Mouse (Mus musculus): ENCODE data around the gene Actl6b. TPM values are rescaled to one million over a fixed set of nuclear protein-coding genes. Genes with fewer than 3 reads are reported as not detected.

Actl6b gene
- polyA plus RNA-seq, 1 experiment from 2014 or later, result not detected

DNA sequence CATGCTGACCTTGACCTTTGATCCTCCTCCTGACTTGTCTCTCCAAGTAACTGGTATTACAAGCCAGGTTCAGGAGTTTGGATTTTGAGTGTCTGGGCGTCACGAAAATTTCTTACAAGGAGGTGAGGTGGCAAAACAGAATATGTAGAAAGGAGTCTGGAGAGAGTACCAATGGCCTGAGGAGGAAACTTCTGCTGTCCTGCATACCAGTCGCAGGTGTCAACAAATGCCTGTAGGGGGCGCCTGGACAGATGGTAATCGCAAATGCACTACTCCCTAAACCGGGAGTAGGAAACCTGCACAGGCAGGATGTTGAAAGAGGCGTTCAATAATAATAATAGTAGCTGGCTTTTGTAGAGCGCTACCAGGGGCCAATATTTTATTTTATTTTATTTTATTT, 31.7 kb downstream of the Actl6b start:
- ATAC-seq (no peak), DNase-seq (peak; percentile 69)
- Histone ChIP-seq H3K9me3 (ENCODE audit: low read length) (no peaks in the 10 kb centered on the region), H3K4me3 (ENCODE audit: low read depth, low read length) (no peak overlapping the region), H3K36me3 (replicated peaks; ENCODE audit: insufficient read depth, low read length) (peaks cover 26% of the 10 kb centered on the region), H3K4me1 (ENCODE audit: insufficient read depth) (peaks cover under 1% of the 10 kb centered on the region), H3K4me2 (ENCODE audit: low read depth, low read length) (no peak overlapping the region), H3K9ac (replicated peaks) (no peak overlapping the region), H3K27ac (ENCODE audit: low read depth) (no peak overlapping the region), H3K27me3 (ENCODE audit: insufficient read depth, low read length) (no peaks in the 10 kb centered on the region)
- WGBS (ENCODE audit: insufficient replicate concordance), result 27% methylated on average over 8 of the region's 8 CpGs
- TF ChIP-seq CTCF (IDR thresholded peaks at IDR 0.05; ENCODE audit: low read depth), result peak; percentile 69
- TF ChIP-seq EP300 (IDR thresholded peaks at IDR 0.05; ENCODE audit: low read depth), result no peak

DNA sequence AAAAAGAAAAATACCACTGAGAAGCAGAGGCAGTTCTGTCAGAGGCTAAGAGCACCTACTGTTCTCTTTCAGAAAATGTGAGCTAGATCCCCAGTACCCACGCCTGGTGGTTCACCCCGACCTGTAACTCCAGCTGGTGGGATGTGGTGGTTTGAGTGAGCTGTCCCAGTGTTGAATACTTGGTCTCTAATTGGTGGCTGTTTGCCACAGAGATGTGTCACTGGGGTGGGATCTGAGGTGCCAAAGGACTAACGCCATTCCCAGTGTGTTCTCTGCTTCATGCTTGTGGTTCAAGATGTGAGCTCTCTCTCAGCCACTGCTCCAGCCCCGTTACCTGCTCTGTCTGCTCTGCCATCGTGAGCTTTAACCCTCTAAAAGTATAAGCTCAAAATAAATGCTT, 37.2 kb downstream of the Actl6b start:
- 77% methylated on average over 5 of the region's 5 CpGs for WGBS (ENCODE audit: insufficient replicate concordance)
- no peak for ATAC-seq

DNA sequence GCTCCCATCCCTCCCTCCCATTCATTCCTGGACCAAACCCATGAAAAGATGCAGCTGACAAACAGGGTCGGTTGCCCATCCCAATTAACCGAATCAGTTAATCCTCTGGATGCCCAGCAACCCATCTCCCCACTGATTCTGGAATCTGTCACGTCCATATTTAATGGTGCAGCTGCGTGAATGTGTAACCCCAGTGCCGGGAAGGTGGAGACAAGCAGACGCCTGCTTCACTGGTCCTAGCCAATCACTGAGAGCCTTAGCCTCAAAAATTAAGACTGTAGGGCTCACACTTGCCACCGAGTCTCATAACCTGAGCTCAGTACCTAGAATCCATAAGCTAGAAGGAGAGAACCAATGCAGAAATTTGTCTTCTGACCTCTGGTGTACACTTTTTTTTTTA, 42.6 kb downstream of the Actl6b start:
- H3K4me2 ChIP-seq (ENCODE audit: low read depth, low read length), result no peak overlapping the region
- 85% methylated on average over 7 of the region's 7 CpGs for WGBS (ENCODE audit: insufficient replicate concordance)
- no peaks in the 10 kb centered on the region for H3K27me3 ChIP-seq (ENCODE audit: insufficient read depth, low read length)
- H3K27ac ChIP-seq (ENCODE audit: low read depth), result no peak overlapping the region
- H3K9me3 ChIP-seq (ENCODE audit: low read length), result no peaks in the 10 kb centered on the region
- H3K4me1 ChIP-seq (ENCODE audit: insufficient read depth), result peaks cover 24% of the 10 kb centered on the region
- peaks cover 2% of the 10 kb centered on the region; the same call in 1 of the 2 replicates for H3K36me3 ChIP-seq (replicated peaks; ENCODE audit: insufficient read depth, low read length)
- H3K4me3 ChIP-seq (ENCODE audit: low read depth, low read length), result no peak overlapping the region
- ATAC-seq (no peak), DNase-seq (no peak)
- no peak overlapping the region for H3K9ac ChIP-seq (replicated peaks)
- TF ChIP-seq EP300 (IDR thresholded peaks at IDR 0.05; ENCODE audit: low read depth) (no peak), CTCF (IDR thresholded peaks at IDR 0.05; ENCODE audit: low read depth) (no peak)

More for the DNA sequence above, 37.2 kb downstream of the Actl6b start:
- H3K9me3 ChIP-seq (ENCODE audit: low read length), result no peaks in the 10 kb centered on the region
- no peak for DNase-seq
- 0 out of 2 replicates have a peak, but pooled peaks cover 5% of the 10 kb centered on the region for H3K36me3 ChIP-seq (replicated peaks; ENCODE audit: insufficient read depth, low read length)
- H3K4me3 ChIP-seq (ENCODE audit: low read depth, low read length), result no peak overlapping the region
- no peak overlapping the region for H3K4me2 ChIP-seq (ENCODE audit: low read depth, low read length)
- no peaks in the 10 kb centered on the region for H3K27me3 ChIP-seq (ENCODE audit: insufficient read depth, low read length)
- TF ChIP-seq CTCF (IDR thresholded peaks at IDR 0.05; ENCODE audit: low read depth), result no peak
- no peak for TF ChIP-seq EP300 (IDR thresholded peaks at IDR 0.05; ENCODE audit: low read depth)
- no peaks in the 10 kb centered on the region for H3K4me1 ChIP-seq (ENCODE audit: insufficient read depth)
- no peak overlapping the region for H3K9ac ChIP-seq (replicated peaks)
- no peak overlapping the region for H3K27ac ChIP-seq (ENCODE audit: low read depth)

- ATAC-seq (no peak), DNase-seq (no peak)
- Histone ChIP-seq H3K27ac (ENCODE audit: low read depth) (peak overlapping the region; percentile 70), H3K4me1 (ENCODE audit: insufficient read depth) (peaks cover 24% of the 10 kb centered on the region), H3K27me3 (ENCODE audit: insufficient read depth, low read length) (no peaks in the 10 kb centered on the region), H3K36me3 (replicated peaks; ENCODE audit: insufficient read depth, low read length) (peaks cover 2% of the 10 kb centered on the region; the same call in 1 of the 2 replicates), H3K4me3 (ENCODE audit: low read depth, low read length) (peak overlapping the region; percentile 26; the same call in 1 of the 2 replicates), H3K9ac (replicated peaks) (no peak overlapping the region; the same call in 1 of the 2 replicates), H3K4me2 (ENCODE audit: low read depth, low read length) (peak overlapping the region; percentile 63), H3K9me3 (ENCODE audit: low read length) (no peaks in the 10 kb centered on the region)
- TF ChIP-seq EP300 (IDR thresholded peaks at IDR 0.05; ENCODE audit: low read depth) (no peak), CTCF (IDR thresholded peaks at IDR 0.05; ENCODE audit: low read depth) (no peak)
- 30% methylated on average over 29 of the region's 30 CpGs for WGBS (ENCODE audit: insufficient replicate concordance)
These were observed 43.4 kb downstream of the Actl6b start for GRCm38 (mm10) chr5:137596601-137597261.

DNA sequence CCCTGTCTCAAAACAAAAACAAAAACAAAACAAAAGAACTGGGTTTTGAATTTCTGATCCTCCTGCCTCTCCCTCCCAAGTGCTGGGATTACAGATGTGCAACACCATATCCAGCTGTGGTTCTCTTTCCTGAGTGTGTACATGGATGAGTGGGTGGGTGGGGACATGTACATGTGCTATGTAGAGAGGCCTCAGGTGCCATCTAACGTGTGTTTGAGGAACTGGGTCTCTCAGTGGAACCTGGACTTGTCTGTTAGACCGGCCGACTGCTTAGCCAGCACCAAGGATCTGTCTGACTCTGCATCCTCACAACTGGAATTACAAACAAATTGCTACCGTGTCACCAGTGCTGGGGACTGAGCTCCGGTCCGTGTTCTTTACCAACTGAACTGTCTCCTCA, 44.3 kb downstream of the Actl6b start:
- no peaks in the 10 kb centered on the region for H3K9me3 ChIP-seq (ENCODE audit: low read length)
- ATAC-seq (no peak), DNase-seq (no peak)
- H3K9ac ChIP-seq (replicated peaks), result no peak overlapping the region
- peaks cover 28% of the 10 kb centered on the region for H3K4me1 ChIP-seq (ENCODE audit: insufficient read depth)
- no peak overlapping the region for H3K4me3 ChIP-seq (ENCODE audit: low read depth, low read length)
- 72% methylated on average over 6 of the region's 6 CpGs for WGBS (ENCODE audit: insufficient replicate concordance)
- H3K36me3 ChIP-seq (replicated peaks; ENCODE audit: insufficient read depth, low read length), result peaks cover 2% of the 10 kb centered on the region; the same call in 1 of the 2 replicates
- H3K27me3 ChIP-seq (ENCODE audit: insufficient read depth, low read length), result no peaks in the 10 kb centered on the region
- TF ChIP-seq EP300 (IDR thresholded peaks at IDR 0.05; ENCODE audit: low read depth) (no peak), CTCF (IDR thresholded peaks at IDR 0.05; ENCODE audit: low read depth) (no peak)
- 0 out of 2 replicates have a peak overlapping the region, but pooled peaks have one; percentile 8 for H3K27ac ChIP-seq (ENCODE audit: low read depth)
- H3K4me2 ChIP-seq (ENCODE audit: low read depth, low read length), result 0 out of 2 replicates have a peak overlapping the region, but pooled peaks have one; percentile 63

DNA sequence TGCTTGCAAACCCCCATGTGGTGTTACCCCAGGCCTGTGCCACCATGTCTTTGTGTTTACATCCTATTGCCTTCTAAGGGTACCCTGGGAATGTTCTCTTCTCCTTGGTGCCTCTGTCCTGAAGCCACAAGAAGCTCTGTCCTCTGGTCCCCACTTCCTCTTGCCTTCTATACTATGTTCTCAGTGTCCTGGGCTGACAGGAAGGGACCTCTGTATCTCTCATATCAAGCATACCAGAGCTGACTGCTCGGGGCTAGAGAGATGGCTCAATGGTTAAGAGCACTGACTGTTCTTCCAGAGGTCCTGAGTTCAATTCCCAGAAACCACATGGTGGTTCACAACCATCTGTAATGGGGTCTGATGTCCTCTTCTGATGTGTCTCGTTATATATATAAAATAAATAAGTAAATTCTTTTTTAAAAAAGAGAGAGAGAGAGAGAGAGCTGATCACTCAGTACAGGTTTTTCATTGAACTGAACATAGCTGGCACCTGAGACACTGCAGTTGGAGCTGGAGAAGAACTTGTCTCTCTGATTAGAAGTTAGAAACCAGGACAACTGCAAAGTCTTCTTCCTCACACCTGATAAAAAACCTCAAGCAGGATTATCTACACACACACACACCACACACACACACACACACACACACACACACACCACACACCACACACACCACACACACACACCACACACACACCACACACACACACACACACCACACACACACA, 44.9 kb downstream of the Actl6b start:
- WGBS (ENCODE audit: insufficient replicate concordance), result 40% methylated on average over 2 of the region's 2 CpGs
- H3K4me2 ChIP-seq (ENCODE audit: low read depth, low read length), result peak overlapping the region; percentile 98; the same call in 1 of the 2 replicates
- TF ChIP-seq EP300 (IDR thresholded peaks at IDR 0.05; ENCODE audit: low read depth) (no peak), CTCF (IDR thresholded peaks at IDR 0.05; ENCODE audit: low read depth) (no peak)
- H3K36me3 ChIP-seq (replicated peaks; ENCODE audit: insufficient read depth, low read length), result peaks cover 2% of the 10 kb centered on the region; the same call in 1 of the 2 replicates
- H3K27me3 ChIP-seq (ENCODE audit: insufficient read depth, low read length), result no peaks in the 10 kb centered on the region
- H3K9me3 ChIP-seq (ENCODE audit: low read length), result no peaks in the 10 kb centered on the region
- ATAC-seq (no peak), DNase-seq (no peak)
- 0 out of 2 replicates have a peak overlapping the region, but pooled peaks have one; percentile 8 for H3K27ac ChIP-seq (ENCODE audit: low read depth)
- no peak overlapping the region for H3K4me3 ChIP-seq (ENCODE audit: low read depth, low read length)
- H3K9ac ChIP-seq (replicated peaks), result no peak overlapping the region
- peaks cover 29% of the 10 kb centered on the region for H3K4me1 ChIP-seq (ENCODE audit: insufficient read depth)
